Mouse (Mus musculus): ENCODE data around the gene Agpat1. TPM values are rescaled to one million over a fixed set of nuclear protein-coding genes. Genes with fewer than 3 reads are reported as not detected.

Agpat1 gene
- total and polyA plus RNA-seq, 3 experiments, result 11.2 to 47.4 (median 44.4) TPM

- Histone ChIP-seq H3K4me2 (ENCODE audit: insufficient read depth, low read depth, poor library complexity, severe bottlenecking) (no peak overlapping the region), H3K9ac (ENCODE audit: insufficient read depth, low read depth) (no peak overlapping the region), H3K4me3 (replicated peaks in 1 of 3; ENCODE audit: low read depth in 2 of 3, low read length in 2 of 3, poor library complexity in 1 of 3) (no peak overlapping the region), H3K79me2 (replicated peaks; ENCODE audit: control insufficient read depth, extremely low read depth, insufficient read depth, poor library complexity, severe bottlenecking) (no peaks in the 10 kb centered on the region; the same call in 1 of the 2 replicates), H3K27ac (ENCODE audit: insufficient read depth, low read depth) (no peak overlapping the region), H3K9me3 (replicated peaks; ENCODE audit: low read length) (peaks cover 9% of the 10 kb centered on the region), H3K27me3 (replicated peaks) (peaks cover 75% of the 10 kb centered on the region), H3K36me3 (replicated peaks in 1 of 2; ENCODE audit: control insufficient read depth in 1 of 2, insufficient read depth in 1 of 2, low read length in 1 of 2) (peaks cover 0 to 4% of the 10 kb centered on the region in 2 experiments), H3K4me1 (ENCODE audit: control insufficient read depth in 1 of 2, insufficient read depth in 2 of 2) (peaks cover 0 to 22% of the 10 kb centered on the region in 2 experiments; a peak in 3 of 4 replicates)
- in situ Hi-C loops (cut with MboI; ENCODE audit: low pct_ligation_motif_present, low pct_unique_long_range_greater_than_20kb, low sequenced_read_pairs), result no loop called here
- no peak for DNase-seq (ENCODE audit: extremely low read depth)
- dilution Hi-C loops (cut with MboI; ENCODE audit: extremely low pct_ligation_motif_present, extremely low pct_unique_long_range_greater_than_20kb, low sequenced_read_pairs), result no loop called here
- TF ChIP-seq ETS1 (conservative IDR thresholded peaks at IDR 0.05; ENCODE audit: low read depth, low read length), result no peak
- TF ChIP-seq E2F4 (IDR thresholded peaks at IDR 0.05; ENCODE audit: insufficient replicate concordance, low read depth, low read length), result no peak
- no peak for TF ChIP-seq ELF1 (IDR thresholded peaks at IDR 0.05; ENCODE audit: low read depth, low read length)
- no peak for TF ChIP-seq ZKSCAN1 (IDR thresholded peaks at IDR 0.05; ENCODE audit: borderline replicate concordance, low read depth, low read length)
- TF ChIP-seq NELFE (IDR thresholded peaks at IDR 0.05; ENCODE audit: low read depth, low read length), result no peak
- no peak for TF ChIP-seq ZNF384 (IDR thresholded peaks at IDR 0.05; ENCODE audit: low read depth, low read length)
These were observed 36.9 kb downstream of the Agpat1 start for GRCm38 (mm10) chr17:34640778-34641601.

GRCm38 (mm10) chr17:34641945-34642344 lies 37.9 kb downstream of the Agpat1 start:
- in situ Hi-C loops (cut with MboI; ENCODE audit: low pct_ligation_motif_present, low pct_unique_long_range_greater_than_20kb, low sequenced_read_pairs) (no loop called here), dilution Hi-C loops (cut with MboI; ENCODE audit: extremely low pct_ligation_motif_present, extremely low pct_unique_long_range_greater_than_20kb, low sequenced_read_pairs) (no loop called here)
- peaks cover 0 to 9% of the 10 kb centered on the region in 2 experiments for H3K36me3 ChIP-seq (replicated peaks in 1 of 2; ENCODE audit: control insufficient read depth in 1 of 2, insufficient read depth in 1 of 2, low read length in 1 of 2)
- no peak overlapping the region for H3K4me2 ChIP-seq (ENCODE audit: insufficient read depth, low read depth, poor library complexity, severe bottlenecking)
- no peak overlapping the region for H3K9ac ChIP-seq (ENCODE audit: insufficient read depth, low read depth)
- peaks cover 66% of the 10 kb centered on the region for H3K27me3 ChIP-seq (replicated peaks)
- no peak for DNase-seq (ENCODE audit: extremely low read depth)
- H3K4me3 ChIP-seq (replicated peaks in 1 of 3; ENCODE audit: low read depth in 2 of 3, low read length in 2 of 3, poor library complexity in 1 of 3), result no peak overlapping the region
- H3K4me1 ChIP-seq (ENCODE audit: control insufficient read depth in 1 of 2, insufficient read depth in 2 of 2), result peaks cover 0 to 29% of the 10 kb centered on the region in 2 experiments; a peak in 3 of 4 replicates
- H3K79me2 ChIP-seq (replicated peaks; ENCODE audit: control insufficient read depth, extremely low read depth, insufficient read depth, poor library complexity, severe bottlenecking), result no peaks in the 10 kb centered on the region; the same call in 1 of the 2 replicates
- TF ChIP-seq ZNF384 (IDR thresholded peaks at IDR 0.05; ENCODE audit: low read depth, low read length) (no peak), UBTF (IDR thresholded peaks at IDR 0.05; ENCODE audit: low read depth, low read length) (no peak), USF2 (conservative IDR thresholded peaks at IDR 0.05; ENCODE audit: low read depth, low read length) (no peak), JUN (IDR thresholded peaks at IDR 0.05; ENCODE audit: insufficient read depth, low read depth, low read length) (no peak), MYC (IDR thresholded peaks at IDR 0.05; ENCODE audit: low read depth, low read length) (no peak), ZC3H11A (IDR thresholded peaks at IDR 0.05; ENCODE audit: low read depth, low read length) (no peak), USF1 (IDR thresholded peaks at IDR 0.05; ENCODE audit: low read depth, low read length) (no peak), ZKSCAN1 (IDR thresholded peaks at IDR 0.05; ENCODE audit: borderline replicate concordance, low read depth, low read length) (no peak), KAT2A (IDR thresholded peaks at IDR 0.05; ENCODE audit: insufficient replicate concordance, low read length) (no peak), RCOR1 (conservative IDR thresholded peaks at IDR 0.05; ENCODE audit: low read depth, low read length) (no peak), SMC3 (IDR thresholded peaks at IDR 0.05; ENCODE audit: low read depth, low read length) (no peak), TCF12 (IDR thresholded peaks at IDR 0.05; ENCODE audit: low read depth, low read length) (no peak), GABPA (IDR thresholded peaks at IDR 0.05; ENCODE audit: insufficient replicate concordance, low read depth, low read length) (no peak), JUND (conservative IDR thresholded peaks at IDR 0.05; ENCODE audit: low read depth, low read length) (no peak), MEF2A (IDR thresholded peaks at IDR 0.05; ENCODE audit: borderline replicate concordance, low read depth, low read length) (no peak), MAFK (IDR thresholded peaks at IDR 0.05; ENCODE audit: insufficient replicate concordance, low read length) (no peak), NRF1 (IDR thresholded peaks at IDR 0.05; ENCODE audit: low read depth, low read length) (no peak), SIN3A (IDR thresholded peaks at IDR 0.05; ENCODE audit: low read length) (no peak), POLR2A (IDR thresholded peaks at IDR 0.05; ENCODE audit: low read depth, low read length) (no peak)
- H3K9me3 ChIP-seq (replicated peaks; ENCODE audit: low read length), result peaks cover 9% of the 10 kb centered on the region
- no peak overlapping the region for H3K27ac ChIP-seq (ENCODE audit: insufficient read depth, low read depth)
